ENCODE assay signal across 8 mouse cellular contexts in genomic region chr17:3224383-3225106, GRCm38 (mm10).
DNase-seq lines count a peak whose midpoint lies in the region; ATAC-seq lines count a peak whose summit lies in the region.

No protein-coding gene starts in this region.

- DNase-seq in ZHBTc4 (ENCODE audit: low read depth, low spot score), result peak; percentile 85
- DNase-seq in gastrocnemius, postnatal 10 days, result peak; percentile 89
- DNase-seq in left cerebral cortex, postnatal 10 days (ENCODE audit: extremely low spot score in 1 of 2, low spot score in 2 of 2), result peak; percentile 85 to 87
- DNase-seq in right cerebral cortex, postnatal 14 days, result peak; percentile 90
- peak; percentile 84 for DNase-seq in urinary bladder, postnatal 25 days (ENCODE audit: low spot score)

- intact Hi-C loops in left cerebral cortex, postnatal 10 days (cut with DNase I), result loop anchor here (5.0 kb wide), 1 partner anchor 122 kb away; no protein-coding TSS in a partner anchor

- ATAC-seq in common myeloid progenitor, adult 5-6 weeks (replicated peaks; ENCODE audit: low read depth, poor library complexity, severe bottlenecking), result peak; percentile 91
- peak; percentile 84 for ATAC-seq in inflammation-experienced regulatory T-cells, adult 6 months
- peak; percentile 81 for ATAC-seq in megakaryocyte-erythroid progenitor cell, adult 5-6 weeks (replicated peaks; ENCODE audit: low FRiP score, low TSS enrichment, poor library complexity, severe bottlenecking)

Comparison
In these comparisons a context has a peak if more than half of its experiments do, and no peak if none do; other contexts are left out.
1. Peak in every context shown above with its lines: DNase-seq and ATAC-seq.